Mouse (Mus musculus): ENCODE data around the gene Gm5901.
"Not testable (repeated sequence)": the region's sequence is repeated elsewhere in the genome, so short reads cannot be mapped to it uniquely, and the experiment has no call there.

Gm5901 gene

DNA sequence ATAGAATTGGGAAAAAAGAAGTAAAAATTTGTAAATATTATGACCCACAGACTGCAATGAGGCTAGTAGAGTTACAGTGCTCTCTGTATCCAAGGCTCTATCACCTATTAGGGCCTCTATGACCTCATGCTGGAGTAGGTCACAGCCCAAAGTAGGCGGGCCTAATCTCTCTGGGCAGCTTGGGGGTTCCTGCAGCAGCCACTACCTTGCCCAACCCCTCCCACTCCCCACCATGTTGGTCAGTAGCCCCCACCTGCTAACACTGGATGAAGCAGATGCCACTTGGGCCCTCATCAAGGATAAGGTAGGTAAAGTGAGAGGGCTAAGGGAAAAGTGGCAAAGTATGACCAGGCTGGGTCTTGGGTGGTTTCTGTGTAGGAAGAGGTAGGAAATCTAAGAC is at the start of gene Gm5901:
Gene Gm5901, plus strand, starts transcription at position 173 of the 400 bp plus-strand sequence.
- in situ Hi-C loops (cut with MboI; ENCODE audit: low sequenced_read_pairs), result no loop called here

DNA sequence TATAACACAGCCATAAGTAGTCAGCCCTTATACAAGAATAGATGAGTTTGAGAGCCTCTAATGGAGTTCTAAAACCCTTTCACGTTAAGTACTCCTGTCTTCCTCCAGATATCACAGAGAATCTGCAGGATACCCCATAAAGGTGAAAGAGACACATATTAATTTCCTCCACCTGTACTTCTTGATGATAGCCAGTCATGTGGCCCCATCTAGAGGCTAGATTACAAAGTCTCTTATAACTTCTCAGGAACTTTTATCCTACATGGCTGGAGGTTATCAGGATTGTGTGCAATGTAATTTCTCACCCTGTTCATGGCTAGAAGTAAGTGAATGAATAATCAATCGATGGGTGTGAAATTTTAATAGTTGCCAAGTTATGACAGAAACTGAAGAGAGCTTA is 49.5 kb upstream of the Gm5901 start:
- in situ Hi-C loops (cut with MboI; ENCODE audit: low sequenced_read_pairs), result no loop called here

DNA sequence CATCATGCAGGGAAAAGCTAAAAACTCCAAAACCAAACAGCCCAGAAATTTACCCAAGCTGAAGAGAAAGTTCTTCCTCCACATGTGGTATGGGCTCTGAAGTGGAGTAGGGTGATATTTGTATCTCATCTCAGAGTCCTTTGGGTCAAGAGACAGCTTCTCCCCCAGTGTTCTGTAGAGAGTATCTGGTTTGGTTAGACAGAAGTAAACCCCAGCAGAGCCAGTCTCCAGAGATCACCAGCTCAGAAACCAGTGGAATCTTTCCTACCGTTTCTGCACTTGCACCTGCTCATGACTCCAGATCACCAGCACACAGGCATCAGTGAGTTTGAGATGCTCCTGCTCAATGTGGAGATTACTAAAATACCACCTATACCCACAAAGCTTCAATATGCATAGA is 40.8 kb upstream of the Gm5901 start, which contains the start of gene Olfr690:
Gene Olfr690, minus strand, starts transcription at position 101 of the 400 bp plus-strand sequence.
- in situ Hi-C loops (cut with MboI; ENCODE audit: low sequenced_read_pairs), result no loop called here

DNA sequence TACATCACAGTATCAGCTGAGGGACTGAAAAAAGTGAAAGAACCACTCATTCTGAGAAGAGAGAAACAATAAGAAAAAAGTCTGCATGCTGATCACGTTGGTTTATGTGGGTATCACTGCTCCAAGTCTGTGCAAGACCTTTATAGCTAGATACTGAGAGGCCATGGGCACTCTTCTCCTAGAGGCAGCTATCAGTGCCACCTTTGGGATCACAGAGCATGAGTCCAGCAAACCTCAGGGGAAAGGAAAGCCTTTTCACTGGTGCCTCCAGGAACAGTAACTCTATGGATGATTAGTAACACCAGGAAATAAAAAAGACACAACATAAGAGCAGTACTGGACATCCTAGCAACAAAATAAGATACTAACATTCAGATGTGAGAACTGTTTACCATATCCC is 32.7 kb upstream of the Gm5901 start, which contains the start of gene Olfr691:
Gene Olfr691, minus strand, starts transcription at position 101 of the 400 bp plus-strand sequence.
- in situ Hi-C loops (cut with MboI; ENCODE audit: low sequenced_read_pairs), result no loop called here

DNA sequence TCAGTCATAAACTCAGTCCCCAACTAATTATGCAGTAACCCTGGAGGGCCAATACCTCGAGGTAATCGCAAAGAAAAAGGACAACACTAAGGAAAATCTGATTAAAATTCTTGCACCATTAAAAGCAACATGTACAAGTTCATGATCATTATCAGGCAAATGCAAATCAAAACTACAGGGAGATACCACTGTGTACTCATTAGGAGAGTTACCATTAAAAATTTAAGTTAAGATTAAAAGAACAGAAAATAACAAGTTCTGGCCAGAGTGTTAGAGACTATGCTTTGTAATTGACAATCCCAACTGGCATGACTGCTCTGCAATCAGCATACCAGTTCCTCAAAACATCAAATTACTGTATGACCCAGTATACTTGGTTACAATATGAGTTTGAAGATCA is 32.1 kb upstream of the Gm5901 start:
- in situ Hi-C loops (cut with MboI; ENCODE audit: low sequenced_read_pairs), result no loop called here

DNA sequence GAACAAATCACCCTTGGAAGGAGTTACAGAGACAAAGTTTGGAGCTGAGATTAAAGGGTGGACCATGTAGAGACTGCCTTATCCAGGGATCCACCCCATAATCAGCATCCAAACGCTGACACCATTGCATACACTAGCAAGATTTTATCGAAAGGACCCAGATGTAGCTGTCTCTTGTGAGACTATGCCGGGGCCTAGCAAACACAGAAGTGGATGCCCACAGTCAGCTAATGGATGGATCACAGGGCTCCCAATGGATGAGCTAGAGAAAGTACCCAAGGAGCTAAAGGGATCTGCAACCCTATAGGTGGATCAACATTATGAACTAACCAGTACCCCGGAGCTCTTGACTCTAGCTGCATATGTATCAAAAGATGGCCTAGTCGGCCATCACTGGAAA is 18.8 kb upstream of the Gm5901 start:
- in situ Hi-C loops (cut with MboI; ENCODE audit: low sequenced_read_pairs), result not testable (repeated sequence)

DNA sequence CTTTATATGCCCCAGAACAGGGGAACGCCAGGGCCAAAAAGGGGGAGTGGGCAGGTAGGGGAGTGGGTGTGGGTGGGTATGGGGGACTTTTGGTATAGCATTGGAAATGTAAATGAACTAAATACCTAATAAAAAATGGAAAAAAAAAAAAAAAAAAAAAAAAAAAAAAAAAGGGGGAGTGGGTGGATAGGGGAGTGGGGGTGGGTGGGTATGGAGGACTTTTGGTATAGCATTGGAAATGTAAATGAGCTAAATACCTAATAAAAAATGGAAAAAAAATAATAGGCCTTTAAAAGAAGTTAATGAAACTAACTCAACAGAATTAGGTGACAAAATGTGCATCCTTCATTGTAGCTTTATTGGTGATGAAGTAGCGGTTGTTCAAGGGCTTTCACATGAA is 18.4 kb upstream of the Gm5901 start:
- in situ Hi-C loops (cut with MboI; ENCODE audit: low sequenced_read_pairs), result not testable (repeated sequence)

DNA sequence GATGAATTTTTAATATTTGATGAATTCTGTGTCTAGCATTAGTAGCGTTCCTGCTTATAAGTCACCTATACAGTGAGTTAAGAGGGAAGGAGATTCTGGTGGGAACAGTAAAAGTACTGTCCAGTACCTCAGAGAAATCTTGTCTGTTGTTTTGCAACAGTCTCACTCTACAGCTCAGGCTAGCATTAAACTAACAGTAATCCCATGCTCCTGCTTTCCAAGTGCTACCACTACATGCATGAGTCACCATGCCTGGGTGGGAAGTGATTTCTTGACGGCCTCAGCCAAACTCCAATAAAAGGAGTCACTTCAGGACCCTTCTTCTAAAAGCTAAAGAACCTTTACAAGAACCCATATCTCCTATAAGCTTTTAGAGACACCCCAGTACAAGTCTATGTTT is 13.1 kb upstream of the Gm5901 start:
- in situ Hi-C loops (cut with MboI; ENCODE audit: low sequenced_read_pairs), result no loop called here

DNA sequence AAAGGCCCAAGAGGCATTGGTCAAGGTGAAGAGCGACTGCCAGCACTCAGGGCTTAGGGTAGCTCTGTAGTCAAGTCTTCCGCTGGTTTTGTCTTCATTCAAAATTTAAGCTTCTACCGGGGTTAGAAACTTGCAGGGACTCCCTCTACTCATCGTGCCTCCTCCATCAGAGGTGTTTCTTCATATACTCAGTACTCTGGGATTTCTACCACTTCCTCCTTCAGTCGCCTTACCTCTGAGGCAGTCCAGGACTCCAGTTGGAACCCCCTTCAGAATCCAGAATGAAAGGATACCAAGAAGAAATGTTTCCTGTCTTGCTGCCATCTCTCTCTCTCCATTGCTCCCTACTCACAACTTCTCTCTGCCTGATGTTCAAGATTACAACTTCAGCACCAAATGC is 7.6 kb upstream of the Gm5901 start:
- in situ Hi-C loops (cut with MboI; ENCODE audit: low sequenced_read_pairs), result no loop called here

DNA sequence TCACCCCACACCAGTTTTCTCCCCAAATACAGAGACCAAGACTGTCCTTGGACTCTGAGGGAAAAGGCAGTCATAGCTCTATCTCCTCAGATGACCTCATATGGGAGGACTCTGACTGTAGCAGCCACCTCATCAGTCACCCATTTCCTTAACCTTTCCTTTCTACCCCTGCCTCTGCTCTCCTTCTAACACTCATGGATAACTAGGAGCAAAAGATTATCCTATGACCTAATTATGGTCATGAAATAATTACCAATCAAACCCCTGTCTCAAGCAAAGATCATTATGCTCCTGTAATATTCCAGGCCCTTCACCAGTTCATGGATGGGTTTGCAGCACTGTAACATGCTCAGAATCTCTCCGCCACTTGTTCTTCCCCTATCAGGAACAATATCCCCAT is 6.9 kb upstream of the Gm5901 start, which contains the start of gene Olfr692:
Gene Olfr692, plus strand, starts transcription at position 301 of the 400 bp plus-strand sequence.
- in situ Hi-C loops (cut with MboI; ENCODE audit: low sequenced_read_pairs), result no loop called here

DNA sequence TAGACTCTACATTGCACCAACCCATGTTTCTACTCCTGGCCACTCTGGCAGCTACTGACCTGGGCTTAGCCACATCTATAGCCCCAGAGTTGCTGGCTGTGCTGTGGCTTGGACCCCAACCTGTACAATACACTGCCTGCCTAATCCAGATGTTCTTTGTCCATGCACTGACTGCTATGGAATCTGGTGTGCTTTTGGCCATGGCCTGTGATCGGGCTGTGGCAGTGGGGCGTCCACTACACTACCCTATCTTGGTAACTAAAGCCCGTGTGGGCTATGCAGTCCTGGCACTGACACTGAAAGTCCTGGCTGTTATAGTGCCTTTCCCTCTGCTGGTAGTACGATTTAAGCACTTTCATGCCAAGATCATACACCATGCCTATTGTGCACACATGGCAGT is 6.3 kb upstream of the Gm5901 start:
- in situ Hi-C loops (cut with MboI; ENCODE audit: low sequenced_read_pairs), result no loop called here

DNA sequence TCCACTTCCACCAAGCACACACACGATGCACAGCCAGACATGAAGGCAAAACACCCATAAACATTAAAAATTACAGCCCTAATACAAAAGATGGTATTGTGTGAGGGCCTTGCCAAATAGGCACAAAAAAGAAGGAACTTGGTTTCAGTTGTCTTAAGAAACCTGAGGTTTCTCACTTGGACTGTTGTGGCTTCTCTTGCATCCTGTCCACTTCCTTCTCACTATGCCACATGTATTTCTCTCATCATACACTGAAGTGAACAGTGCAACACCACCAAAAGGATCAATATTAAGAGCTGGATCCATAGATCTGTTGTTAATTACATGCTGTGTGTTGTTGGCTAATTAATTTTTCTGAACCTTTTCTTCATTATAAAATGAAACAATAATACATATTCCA is 1.9 kb upstream of the Gm5901 start:
- in situ Hi-C loops (cut with MboI; ENCODE audit: low sequenced_read_pairs), result no loop called here

DNA sequence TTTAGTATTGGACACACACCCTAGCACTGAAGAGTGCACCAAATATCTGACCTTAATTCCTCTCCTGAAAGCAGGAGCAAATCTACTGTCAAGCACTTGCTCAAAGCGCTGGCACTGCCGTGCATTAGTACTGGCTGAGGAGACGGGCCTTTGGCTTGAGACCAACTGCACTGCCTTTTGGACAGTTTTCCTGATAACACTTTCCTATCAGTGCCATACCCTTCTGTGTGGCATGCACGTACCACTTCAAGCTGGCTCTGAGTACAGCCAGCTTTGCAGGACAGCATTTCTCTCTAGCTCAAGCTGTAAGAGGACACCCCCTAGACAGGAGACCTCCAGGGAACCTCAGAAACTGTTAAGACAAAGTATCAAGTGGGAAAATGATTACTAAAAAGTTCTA is 1.3 kb upstream of the Gm5901 start:
- in situ Hi-C loops (cut with MboI; ENCODE audit: low sequenced_read_pairs), result no loop called here

DNA sequence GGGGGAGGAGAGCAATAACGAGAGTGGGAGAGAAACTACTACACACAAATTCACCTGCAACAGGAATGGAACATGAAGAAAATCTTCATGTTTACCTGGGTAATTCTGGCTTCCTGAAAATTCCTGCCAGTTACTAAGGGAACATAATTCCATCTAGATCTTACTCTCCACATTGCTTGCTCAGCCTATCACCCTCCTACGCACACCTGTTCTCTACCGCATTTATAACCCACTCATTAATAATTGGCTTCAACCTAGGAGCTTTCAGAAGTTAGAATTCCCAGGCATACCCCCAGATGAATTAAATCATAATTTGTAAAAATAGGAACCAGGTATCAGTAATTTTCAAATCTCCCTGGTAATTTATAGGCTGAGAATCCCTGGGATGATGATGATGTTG is 862 bp upstream of the Gm5901 start:
- in situ Hi-C loops (cut with MboI; ENCODE audit: low sequenced_read_pairs), result no loop called here

DNA sequence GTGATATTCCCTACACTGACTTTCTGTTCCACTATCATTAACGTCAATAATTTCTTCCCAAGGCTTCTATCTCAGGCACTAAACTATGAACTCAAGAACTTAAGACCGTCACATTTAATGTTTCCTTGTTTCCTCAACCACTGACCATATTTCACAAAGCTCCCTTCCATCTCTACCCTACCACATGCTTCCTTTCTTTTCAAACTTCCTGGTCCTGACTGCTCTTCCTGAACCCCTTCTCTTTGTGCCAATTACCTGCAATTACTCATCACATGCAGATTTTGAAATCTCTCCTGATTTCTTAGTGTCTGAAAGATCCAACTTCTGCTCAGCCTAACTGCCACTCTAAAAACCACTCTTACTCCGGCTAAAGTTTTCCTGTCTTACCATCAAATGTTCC is 5.5 kb downstream of the Gm5901 start:
- in situ Hi-C loops (cut with MboI; ENCODE audit: low sequenced_read_pairs), result no loop called here

DNA sequence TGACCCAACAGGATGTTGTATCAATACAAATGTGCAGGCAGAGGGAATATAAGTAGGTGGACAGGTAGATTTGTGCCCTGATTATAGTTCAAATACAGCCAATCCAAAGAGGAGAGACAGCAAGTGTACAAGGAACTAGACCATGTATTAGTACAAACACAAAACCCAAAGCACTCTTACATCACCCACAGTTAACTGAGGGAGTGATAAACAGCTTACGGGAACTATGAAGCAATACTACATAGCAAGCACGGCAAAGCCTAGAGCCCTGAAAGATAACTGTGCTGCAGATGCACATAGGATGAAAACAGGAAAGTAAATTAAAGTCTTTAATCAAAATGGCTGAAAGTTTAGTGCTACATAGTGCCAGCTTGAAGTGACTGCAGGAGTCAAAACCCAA is 12.9 kb downstream of the Gm5901 start:
- in situ Hi-C loops (cut with MboI; ENCODE audit: low sequenced_read_pairs), result no loop called here

DNA sequence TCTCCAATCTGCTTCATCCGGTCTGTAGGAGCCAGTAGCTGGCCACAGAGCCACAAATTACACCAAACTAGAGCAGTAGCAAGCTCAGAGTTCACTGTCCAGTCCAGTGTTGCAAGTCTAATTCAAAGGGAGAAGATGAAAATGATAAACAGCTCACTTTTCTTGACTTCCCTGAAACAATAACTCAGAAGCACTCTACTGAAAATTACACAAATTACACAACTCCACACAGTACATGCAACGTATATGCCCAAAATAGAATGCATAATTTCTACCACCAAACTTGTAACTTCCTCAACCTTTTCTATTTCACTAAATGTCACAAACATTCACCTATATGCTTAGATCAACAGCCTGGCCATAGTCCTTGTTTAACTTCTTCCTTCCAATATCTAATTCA is 15.4 kb downstream of the Gm5901 start:
- in situ Hi-C loops (cut with MboI; ENCODE audit: low sequenced_read_pairs), result no loop called here

DNA sequence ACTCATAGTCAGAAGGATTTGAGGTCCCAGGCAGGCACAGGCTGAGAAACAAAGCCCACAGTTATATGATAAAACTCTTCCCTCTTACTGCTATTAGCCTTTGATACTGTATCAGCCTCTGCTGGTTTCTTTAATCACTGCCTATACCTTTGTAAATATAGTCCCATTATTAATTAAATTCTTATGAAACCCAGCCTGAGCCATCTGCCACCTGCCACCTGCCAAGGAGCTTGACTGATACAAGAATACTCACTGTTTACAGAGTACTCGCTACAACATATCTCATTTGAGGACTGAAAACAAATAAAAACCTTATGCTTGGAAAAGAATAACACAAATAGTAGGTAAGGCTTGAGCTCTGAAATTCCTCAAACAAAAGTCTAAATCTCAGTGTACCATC is 19.8 kb downstream of the Gm5901 start:
- in situ Hi-C loops (cut with MboI; ENCODE audit: low sequenced_read_pairs), result no loop called here

DNA sequence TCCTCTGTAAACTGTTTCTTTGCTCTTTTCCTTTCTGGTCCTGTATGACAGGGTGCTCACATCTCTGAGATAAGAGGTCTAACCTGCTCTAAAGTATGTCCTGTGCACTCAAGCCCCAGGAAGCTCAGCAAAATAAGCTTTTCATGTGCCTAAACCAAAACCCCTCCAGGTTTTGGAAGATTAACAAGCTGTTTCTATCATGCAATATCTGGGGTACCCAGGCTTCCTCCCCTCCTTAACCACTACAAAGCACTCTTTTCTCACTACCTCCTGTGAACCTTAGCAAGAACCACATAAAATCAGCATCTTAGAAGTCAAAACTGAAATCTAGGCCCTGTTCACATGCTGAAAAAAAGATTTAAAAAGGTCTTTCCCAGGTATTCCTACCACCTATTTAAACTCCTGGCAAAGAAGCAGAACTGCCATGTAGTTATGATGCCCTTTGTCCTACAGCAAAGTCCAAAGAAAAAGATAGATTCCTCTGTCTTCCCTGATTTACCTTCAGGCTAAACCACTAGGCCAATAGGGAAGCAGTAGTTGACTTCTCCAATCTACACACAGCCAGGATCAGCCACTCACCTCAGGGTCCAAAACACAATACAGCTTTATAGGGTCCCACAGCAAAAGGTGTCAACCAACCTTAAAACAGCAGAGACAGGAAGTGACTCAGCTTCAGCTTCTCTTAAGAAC is 20.4 kb downstream of the Gm5901 start:
- in situ Hi-C loops (cut with MboI; ENCODE audit: low sequenced_read_pairs), result no loop called here

DNA sequence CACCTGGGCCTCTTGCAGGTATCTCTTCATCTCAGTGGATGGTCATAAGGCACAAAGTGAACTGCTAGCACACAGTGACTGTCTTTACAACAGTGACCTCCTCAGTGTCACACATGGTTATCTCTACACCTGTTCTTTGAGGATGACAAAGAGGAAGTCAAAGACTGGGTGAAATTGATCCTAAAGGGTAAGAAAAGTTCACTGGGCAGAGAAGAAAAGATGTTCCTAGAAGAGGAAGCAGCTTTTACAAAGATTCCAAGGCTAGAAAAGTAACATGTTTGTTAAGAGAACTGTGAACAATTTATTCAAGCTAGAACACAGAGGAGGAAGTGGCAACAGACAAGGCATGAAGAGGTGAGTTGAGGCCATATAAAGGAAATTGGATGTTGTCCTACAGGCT is 21.3 kb downstream of the Gm5901 start:
- in situ Hi-C loops (cut with MboI; ENCODE audit: low sequenced_read_pairs), result no loop called here

DNA sequence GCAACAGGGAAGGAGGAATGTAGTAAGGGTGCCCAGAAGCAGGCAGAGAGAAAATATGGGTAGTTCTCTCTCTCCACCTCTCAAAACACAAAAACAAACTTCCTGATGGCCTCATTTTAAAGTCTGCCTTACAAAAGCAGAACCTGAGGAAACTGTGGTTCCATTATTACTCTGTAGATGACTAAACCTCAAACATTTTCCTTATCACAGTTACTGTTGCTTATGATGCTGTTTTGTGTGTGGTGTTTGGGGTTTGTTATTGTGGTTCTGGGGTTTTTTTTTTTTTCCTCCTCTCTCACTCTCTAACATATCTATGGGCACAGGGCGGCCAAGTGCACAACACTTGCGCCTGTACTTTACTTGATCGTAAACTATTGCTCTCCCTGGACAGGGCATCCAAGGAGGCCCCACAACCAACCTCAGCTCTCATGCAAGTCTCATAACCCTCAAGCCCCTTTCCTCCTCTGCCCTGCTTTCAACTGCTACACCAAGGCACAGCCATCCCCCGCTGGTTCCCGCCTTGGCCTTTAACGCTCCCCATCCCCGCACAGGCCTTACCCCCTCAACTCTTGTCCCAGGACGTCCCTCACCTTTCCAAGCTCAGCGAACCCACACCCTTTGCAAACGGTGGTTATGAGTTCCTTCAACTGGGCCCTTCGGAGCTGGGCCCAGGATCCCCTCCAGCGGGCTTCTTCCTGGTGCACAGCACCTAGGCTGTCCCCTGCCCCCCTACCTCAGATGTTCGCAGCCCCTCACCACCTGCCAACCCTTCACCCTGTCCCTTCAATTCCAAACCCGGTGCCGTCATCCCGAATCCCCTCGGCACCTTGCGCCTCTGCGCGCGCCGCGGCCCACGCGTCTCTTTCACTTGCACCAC is 24.5 kb downstream of the Gm5901 start:
- in situ Hi-C loops (cut with MboI; ENCODE audit: low sequenced_read_pairs), result no loop called here

Measured in CH12F3 (cell line).